Mouse (Mus musculus): ENCODE measurements around the gene Tap2.

The Tap2 gene

DNA sequence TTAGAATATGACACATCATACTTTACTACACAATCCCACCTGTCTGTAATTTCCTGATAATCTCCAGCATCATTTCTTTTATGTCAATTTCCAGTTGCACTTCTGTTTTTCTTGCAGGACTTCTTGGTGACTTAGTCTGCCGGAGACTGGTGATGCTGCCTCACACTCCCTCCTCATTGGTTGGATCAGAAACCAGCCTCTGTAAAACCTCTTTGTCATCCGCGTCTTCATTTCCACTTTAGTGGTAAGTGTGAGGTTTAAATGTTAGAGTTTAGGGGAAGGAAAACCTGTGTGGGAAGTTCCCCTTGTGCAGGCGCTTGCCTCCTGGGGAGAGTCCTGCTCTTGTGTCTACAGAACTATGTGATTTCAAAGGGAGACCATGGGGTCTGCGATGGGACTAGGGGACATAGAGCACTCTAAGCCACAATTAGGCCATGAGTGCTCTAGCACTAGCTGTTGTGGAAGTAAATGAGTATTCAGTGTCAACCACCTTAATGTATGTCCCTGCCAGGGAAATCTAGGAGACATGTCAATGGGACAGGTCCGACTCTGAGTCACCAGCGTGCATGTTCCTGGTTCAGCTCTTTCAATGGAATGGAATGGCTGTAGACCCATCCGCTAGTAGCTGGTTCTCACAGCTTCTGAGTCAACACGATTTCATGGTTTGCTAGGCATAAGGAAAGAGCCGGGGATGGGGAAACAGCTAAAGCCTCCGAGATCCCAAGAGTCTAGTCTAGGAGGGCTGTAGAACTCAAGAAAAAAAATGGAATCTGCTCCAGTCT is 54.5 kb downstream of the Tap2 start, which contains the start of gene H2-Ab1:
H2-Ab1 (plus strand) TSS at position 96 of the 782 bp plus-strand sequence.
- peak; percentile 77 for DNase-seq

DNA sequence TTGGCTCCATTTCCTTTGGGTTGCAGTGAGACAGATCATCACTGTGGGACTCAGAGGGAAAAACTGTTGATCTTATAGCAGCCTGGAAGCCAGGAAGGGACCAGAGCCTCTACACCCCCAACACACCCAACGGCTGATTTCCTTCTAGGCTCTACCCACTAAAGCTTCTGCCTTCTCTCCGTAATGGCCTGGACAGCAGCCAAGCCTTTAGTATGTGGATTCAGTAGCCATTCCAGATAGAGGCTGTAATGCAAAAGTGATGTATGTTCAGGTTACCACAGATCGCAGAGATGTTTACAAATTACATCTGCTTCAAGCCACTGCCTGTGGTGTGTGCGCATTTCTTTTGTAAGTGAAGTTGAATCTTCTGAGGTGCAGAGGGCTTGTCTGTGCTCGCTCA is 57.2 kb downstream of the Tap2 start:
- DNase-seq, result no peak

DNA sequence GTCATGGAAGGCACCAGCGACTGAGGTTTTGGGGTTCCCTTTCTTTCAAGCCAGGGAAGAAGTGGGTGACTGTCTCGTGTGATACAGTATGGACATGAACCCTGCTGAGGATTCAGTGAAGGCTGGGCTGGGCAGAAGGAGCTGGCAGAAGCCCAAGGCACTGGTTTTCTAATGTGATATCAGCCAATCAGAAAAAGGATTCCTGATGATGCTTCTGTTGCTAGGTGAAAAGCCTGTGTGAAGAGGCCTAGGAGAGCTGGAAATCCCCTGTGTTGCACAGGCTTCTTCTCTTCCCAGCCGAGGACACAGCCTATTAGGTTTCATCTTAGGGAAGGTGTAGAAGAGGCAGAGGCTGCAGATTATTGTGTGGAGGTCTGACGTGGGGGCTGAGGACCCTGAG is 58.2 kb downstream of the Tap2 start:
- peak; percentile 74 for DNase-seq

DNA sequence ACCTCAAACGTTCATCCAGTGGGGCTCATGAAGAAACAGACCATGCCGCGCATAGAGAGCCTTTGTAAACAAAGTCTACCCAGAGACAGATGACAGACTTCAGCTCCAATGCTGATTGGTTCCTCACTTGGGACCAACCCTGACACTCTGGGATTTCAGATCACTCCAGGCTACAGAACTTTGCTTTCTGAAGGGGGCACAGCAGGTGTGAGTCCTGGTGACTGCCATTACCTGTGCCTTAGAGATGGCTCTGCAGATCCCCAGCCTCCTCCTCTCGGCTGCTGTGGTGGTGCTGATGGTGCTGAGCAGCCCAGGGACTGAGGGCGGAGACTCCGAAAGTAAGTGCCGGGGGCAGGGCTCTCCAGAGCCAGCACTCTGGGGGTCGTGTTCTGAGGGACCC is 59.7 kb downstream of the Tap2 start:
- peak; percentile 40 for DNase-seq

DNA sequence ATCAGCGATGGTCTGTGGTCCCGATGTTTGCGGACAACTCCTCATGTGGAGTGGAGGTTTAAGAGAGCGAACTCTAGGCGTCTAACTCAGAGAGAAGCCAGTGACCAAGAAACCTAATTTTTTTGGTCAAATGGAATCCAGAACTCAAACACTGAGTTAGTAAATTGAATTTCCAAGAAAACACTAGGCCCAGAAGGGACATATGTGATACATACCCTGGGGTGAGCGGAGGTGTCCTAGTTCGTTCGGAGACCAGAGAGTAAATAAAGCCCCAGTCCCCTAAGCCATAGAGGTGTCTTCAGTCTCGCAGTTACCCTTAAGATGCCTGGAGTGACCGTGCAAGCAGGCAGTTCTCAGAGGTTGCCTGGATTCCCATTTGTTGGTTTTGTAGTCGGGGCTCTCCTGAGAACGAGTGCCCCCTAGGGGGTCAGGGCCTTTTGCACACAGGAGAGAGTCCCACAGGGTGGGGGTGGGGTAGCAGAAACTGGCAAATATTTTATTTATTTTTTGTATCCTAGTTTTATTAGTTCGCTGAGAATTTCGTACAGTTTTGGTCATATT is 60.6 kb downstream of the Tap2 start:
- DNase-seq, result no peak

DNA sequence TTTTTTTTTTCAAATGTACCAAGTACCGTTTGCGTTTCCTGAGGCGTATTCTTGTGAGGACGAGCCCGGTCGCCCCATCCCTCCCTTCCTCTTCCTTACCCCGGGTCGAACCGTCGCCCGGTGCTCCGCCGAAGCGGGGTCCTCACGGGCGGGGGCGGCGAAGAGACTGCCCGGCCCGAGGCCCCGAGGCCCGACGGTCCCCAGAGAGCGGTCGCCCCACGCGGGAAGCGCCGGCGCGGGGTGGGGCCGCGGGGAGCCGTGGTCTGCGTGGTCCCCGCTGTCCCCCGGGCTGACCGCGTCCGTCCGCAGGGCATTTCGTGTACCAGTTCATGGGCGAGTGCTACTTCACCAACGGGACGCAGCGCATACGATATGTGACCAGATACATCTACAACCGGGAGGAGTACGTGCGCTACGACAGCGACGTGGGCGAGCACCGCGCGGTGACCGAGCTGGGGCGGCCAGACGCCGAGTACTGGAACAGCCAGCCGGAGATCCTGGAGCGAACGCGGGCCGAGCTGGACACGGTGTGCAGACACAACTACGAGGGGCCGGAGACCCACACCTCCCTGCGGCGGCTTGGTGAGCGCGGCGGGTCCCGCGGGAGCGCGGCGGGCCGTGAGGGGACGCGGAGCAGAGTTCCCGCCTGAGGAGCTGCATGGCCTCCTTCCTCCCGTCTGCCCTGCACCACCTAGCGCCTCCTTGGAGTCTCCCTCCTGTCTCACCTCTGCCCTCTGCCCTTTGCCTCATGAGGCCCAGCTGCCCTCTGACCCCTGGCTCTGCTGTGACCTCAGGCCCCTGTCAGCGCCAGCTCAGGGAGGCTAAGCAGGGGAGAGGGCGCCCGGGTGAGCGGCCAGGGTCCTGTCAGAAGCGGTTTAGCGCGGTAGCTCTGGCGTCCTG is 61.4 kb downstream of the Tap2 start:
- no peak for DNase-seq

Data from right cerebral cortex, postnatal 14 days (tissue).